Mouse (Mus musculus): Measurements from ENCODE around the gene Katnal1. TPM values are rescaled to one million over a fixed set of nuclear protein-coding genes. Genes with fewer than 3 reads are reported as not detected.

Gene Katnal1
- polyA plus RNA-seq, 1 experiment from 2014 or later = 19.9 TPM

DNA sequence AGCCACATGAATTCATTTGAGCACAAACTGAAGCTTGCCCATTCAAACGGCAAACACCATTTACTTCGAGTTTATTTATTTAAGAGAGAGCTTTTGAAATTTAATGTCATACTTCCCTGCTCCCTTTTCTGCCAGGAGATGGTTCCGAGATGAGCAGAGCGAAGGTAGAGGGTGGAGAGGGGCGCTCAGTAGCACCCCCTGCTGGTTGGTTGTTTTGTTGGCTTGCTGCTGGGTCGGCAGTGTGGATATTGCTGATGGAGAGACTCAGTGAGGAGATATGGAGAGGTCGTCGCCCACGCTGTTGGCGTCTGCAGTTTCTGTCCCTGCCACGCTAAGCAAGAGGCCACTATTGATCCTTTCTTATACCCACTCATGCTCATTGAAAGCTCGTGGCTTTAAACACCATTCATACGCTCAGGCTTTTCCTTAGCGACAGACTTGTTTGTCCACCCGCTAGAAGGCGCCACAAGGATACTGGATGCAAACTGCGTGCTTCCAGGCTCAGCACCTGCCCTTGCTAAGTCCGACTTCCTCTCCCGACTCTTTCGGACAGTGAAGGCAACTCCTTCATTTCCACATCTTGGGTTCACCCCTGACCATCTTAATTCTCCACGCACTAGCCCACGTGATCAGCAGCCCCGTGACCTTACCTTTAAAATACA lies 97.4 kb downstream of the Katnal1 start:
- in situ Hi-C loops (cut with MboI; ENCODE audit: low pct_unique_long_range_greater_than_20kb) = no loop called here
- TF ChIP-seq CTCF (IDR thresholded peaks at IDR 0.05) = peak; percentile 92
- ATAC-seq = peak; percentile 65
- DNase-seq (ENCODE audit: low read depth, low spot score) = no peak
- no peaks in the 10 kb centered on the region for H3K27me3 ChIP-seq
- CTCF ChIA-PET = interaction anchor here (0.7 to 2.7 kb wide), 10 partner anchors 8 to 42 kb away, joined by 3 to 10 read pairs (median 4); no protein-coding TSS in a partner anchor
- POLR2A ChIA-PET = interaction anchor here (0.7 kb wide), 1 partner anchor 353 kb away, joined by 3 read pairs; no protein-coding TSS in a partner anchor

DNA sequence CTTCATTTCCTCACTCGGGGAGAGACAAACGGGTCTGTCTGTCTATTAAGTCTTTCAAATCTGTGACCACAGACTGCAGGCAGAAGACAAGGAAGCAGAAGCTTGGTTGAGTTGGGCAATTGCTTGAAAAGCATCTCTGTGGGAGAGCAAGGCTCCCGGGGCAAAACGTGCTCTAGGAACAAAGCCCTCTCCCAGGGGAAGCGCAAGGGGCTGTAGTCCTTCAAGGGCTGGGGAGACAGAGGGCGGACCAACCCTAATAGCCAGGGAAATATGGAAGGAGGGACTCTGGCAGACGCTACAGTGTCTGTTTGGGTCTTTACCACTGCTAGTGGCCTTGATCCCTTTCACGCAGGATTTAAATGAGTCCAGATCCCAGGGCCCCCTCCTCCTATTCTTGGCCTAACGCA lies 98.0 kb downstream of the Katnal1 start:
- ATAC-seq = no peak
- POLR2A ChIA-PET = interaction anchor here (1.0 kb wide), 1 partner anchor 34 kb away, joined by 3 read pairs; no protein-coding TSS in a partner anchor
- H3K27me3 ChIP-seq = no peaks in the 10 kb centered on the region
- no peak for DNase-seq (ENCODE audit: low read depth, low spot score)
- CTCF ChIA-PET = interaction anchor here (0.7 to 2.7 kb wide), 9 partner anchors 8 to 43 kb away, joined by 3 to 10 read pairs (median 4); no protein-coding TSS in a partner anchor
- TF ChIP-seq CTCF (IDR thresholded peaks at IDR 0.05) = no peak
- in situ Hi-C loops (cut with MboI; ENCODE audit: low pct_unique_long_range_greater_than_20kb) = no loop called here

DNA sequence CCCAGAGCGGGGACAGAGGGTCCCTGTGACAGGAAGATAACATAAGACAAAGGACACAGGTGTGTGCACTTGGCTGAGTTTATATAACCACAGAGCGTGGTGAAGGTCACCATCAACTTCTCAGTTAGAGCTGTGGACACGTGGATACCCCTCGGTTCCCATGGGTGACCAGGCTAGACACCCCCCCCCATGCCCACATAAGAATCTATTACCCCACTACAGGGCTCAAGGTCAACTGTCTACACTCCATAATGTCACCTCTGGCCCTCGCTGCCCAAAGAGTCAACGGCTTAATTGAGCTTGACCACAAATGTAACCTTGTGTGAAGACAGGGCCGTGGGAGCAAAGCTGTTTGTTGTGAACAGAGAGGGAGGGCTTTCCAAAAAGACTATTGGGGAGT lies 103.4 kb downstream of the Katnal1 start:
- DNase-seq (ENCODE audit: low read depth, low spot score) = no peak
- ChIA-PET CTCF (interaction anchor here (0.8 to 0.9 kb wide), 2 partner anchors 40 to 139 kb away, joined by 3 read pairs; no protein-coding TSS in a partner anchor), POLR2A (no interaction called here)
- no peak for TF ChIP-seq CTCF (IDR thresholded peaks at IDR 0.05)
- ATAC-seq = no peak
- H3K27me3 ChIP-seq = peaks cover 3% of the 10 kb centered on the region
- in situ Hi-C loops (cut with MboI; ENCODE audit: low pct_unique_long_range_greater_than_20kb) = no loop called here

GRCm38 (mm10) chr5:148822772-148823171 lies 106.3 kb downstream of the Katnal1 start:
- peaks cover 3% of the 10 kb centered on the region for H3K27me3 ChIP-seq
- in situ Hi-C loops (cut with MboI; ENCODE audit: low pct_unique_long_range_greater_than_20kb) = no loop called here
- POLR2A ChIA-PET = no interaction called here
- CTCF ChIA-PET = interaction anchor here (0.7 kb wide), 1 partner anchor 8 kb away, joined by 3 read pairs; no protein-coding TSS in a partner anchor
- no peak for TF ChIP-seq CTCF (IDR thresholded peaks at IDR 0.05)
- DNase-seq (ENCODE audit: low read depth, low spot score) (no peak), ATAC-seq (no peak)

Other genes with a start within 250 kb of the Katnal1 start
- not detected for gene Gm42791, start 65.8 kb upstream of the Katnal1 start, polyA plus RNA-seq (2021)

Data from Patski (cell line).